Mouse (Mus musculus) embryonic facial prominence, embryonic 11.5 days (tissue): ENCODE results near the gene Cdk5r2. TPM values are rescaled to one million over a fixed set of nuclear protein-coding genes. Genes with fewer than 3 reads are reported as not detected.

Experiments used
- ATAC-seq: fragments of 200-750 bp; cut with Nextera tagmentation; replicated peaks from 2 replicates; pipeline ENCODE4 v1.8.0; 2017; ENCODE audit warnings: low read depth; ENCODE audit not compliant: insufficient number of reproducible peaks, low FRiP score, low TSS enrichment
- DNase-seq: peaks from one replicate; pipeline ENCODE4 v3.0.0-alpha.2; 2015; ENCODE audit warnings: low spot score
- H3K27ac ChIP-seq: fragments of 300-500 bp; sonication (generic); replicated peaks from 2 replicates; pipeline ENCODE4 v1.5.1; 2014; ENCODE audit warnings: mild to moderate bottlenecking, low read depth, low read length, control low read depth
- H3K27me3 ChIP-seq: fragments of 300-500 bp; sonication (generic); 2 replicates; pipeline ENCODE4 v1.6.1; 2014; ENCODE audit warnings: mild to moderate bottlenecking, low read length, moderate library complexity, mixed read lengths; ENCODE audit not compliant: control insufficient read depth, insufficient read depth
- H3K36me3 ChIP-seq: fragments of 300-500 bp; sonication (generic); replicated peaks from 2 replicates; pipeline ENCODE4 v1.6.1; 2014; ENCODE audit warnings: low read depth, mild to moderate bottlenecking, low read length, moderate library complexity, mixed read lengths; ENCODE audit not compliant: control insufficient read depth, insufficient read depth
- H3K4me1 ChIP-seq: fragments of 300-500 bp; sonication (generic); 2 replicates; pipeline ENCODE4 v1.6.1; 2014; ENCODE audit warnings: low read length, mixed read lengths; ENCODE audit not compliant: control insufficient read depth, insufficient read depth
- H3K4me2 ChIP-seq: fragments of 300-500 bp; sonication (generic); 2 replicates; pipeline ENCODE4 v1.6.1; 2014; ENCODE audit warnings: low read depth, mild to moderate bottlenecking, control low read depth, low read length, moderate library complexity
- H3K4me3 ChIP-seq: fragments of 300-500 bp; sonication (generic); 2 replicates; pipeline ENCODE4 v1.5.1; 2014; ENCODE audit warnings: low read depth, low read length, control low read depth
- H3K9ac ChIP-seq: fragments of 300-500 bp; sonication (generic); replicated peaks from 2 replicates; pipeline ENCODE4 v1.6.1; 2014; ENCODE audit warnings: mild to moderate bottlenecking, control low read depth, low read length
- H3K9me3 ChIP-seq: fragments of 300-500 bp; sonication (generic); replicated peaks from 2 replicates; pipeline ENCODE4 v1.6.1; 2016; ENCODE audit warnings: mild to moderate bottlenecking, low read length, inconsistent platforms, mixed read lengths; ENCODE audit not compliant: control insufficient read depth
- WGBS: fragments of 180-500 bp; shearing (Covaris S2); extraction: QIAGEN DNeasy Blood & Tissue Kit; methylation state at CpG from one replicate; pipeline ENCODE4 v1.1.7; 2014; 5-methylcytosine and 5-hydroxymethylcytosine counted together
- polyA plus RNA-seq: library from polyadenylated mRNA; unstranded; fragments of >200 nt; fragmentation: Nextera tagmentation; extraction: Ambion mirVana; gene quantifications from 2 replicates; pipeline ENCODE4 v1.2.1, GENCODE M21; 2014

Gene Cdk5r2
- polyA plus RNA-seq, 1 experiment from 2014 or later = 1.1 TPM

GRCm38 (mm10) chr1:74833255-74833654, 21.5 kb upstream of the Cdk5r2 start:
- 85% methylated on average over 3 of the region's 3 CpGs for WGBS

GRCm38 (mm10) chr1:74843090-74843489, 11.6 kb upstream of the Cdk5r2 start:
- Histone ChIP-seq H3K36me3 (no peaks in the 10 kb centered on the region), H3K4me1 (no peaks in the 10 kb centered on the region), H3K9ac (no peak overlapping the region), H3K4me2 (no peak overlapping the region), H3K27ac (no peak overlapping the region), H3K4me3 (no peak overlapping the region), H3K27me3 (no peaks in the 10 kb centered on the region), H3K9me3 (no peaks in the 10 kb centered on the region)
- ATAC-seq (no peak), DNase-seq (no peak)
- WGBS = 91% methylated on average over 5 of the region's 5 CpGs

More at GRCm38 (mm10) chr1:74833255-74833654, 21.5 kb upstream of the Cdk5r2 start:
- H3K27me3 ChIP-seq = no peaks in the 10 kb centered on the region
- ATAC-seq (no peak), DNase-seq (no peak)
- H3K36me3 ChIP-seq = no peaks in the 10 kb centered on the region
- no peak overlapping the region for H3K9ac ChIP-seq
- H3K4me3 ChIP-seq = no peak overlapping the region
- H3K4me1 ChIP-seq = no peaks in the 10 kb centered on the region
- H3K4me2 ChIP-seq = no peak overlapping the region
- no peak overlapping the region for H3K27ac ChIP-seq
- no peaks in the 10 kb centered on the region for H3K9me3 ChIP-seq

GRCm38 (mm10) chr1:74846341-74846740, 8.4 kb upstream of the Cdk5r2 start:
- Histone ChIP-seq H3K36me3 (no peaks in the 10 kb centered on the region), H3K4me1 (no peaks in the 10 kb centered on the region), H3K27me3 (peaks cover 15% of the 10 kb centered on the region), H3K4me2 (no peak overlapping the region), H3K27ac (no peak overlapping the region), H3K9me3 (no peaks in the 10 kb centered on the region), H3K9ac (no peak overlapping the region), H3K4me3 (no peak overlapping the region)
- WGBS = 32% methylated on average over 9 of the region's 9 CpGs
- ATAC-seq (no peak), DNase-seq (no peak)

- ATAC-seq (no peak), DNase-seq (no peak)
- 63% methylated on average over 5 of the region's 5 CpGs for WGBS
- no peak overlapping the region for H3K4me3 ChIP-seq
- no peak overlapping the region for H3K9ac ChIP-seq
- no peaks in the 10 kb centered on the region for H3K36me3 ChIP-seq
- H3K4me2 ChIP-seq = no peak overlapping the region
- H3K4me1 ChIP-seq = no peaks in the 10 kb centered on the region
- H3K27ac ChIP-seq = no peak overlapping the region
- peaks cover 23% of the 10 kb centered on the region for H3K27me3 ChIP-seq
- no peaks in the 10 kb centered on the region for H3K9me3 ChIP-seq
These were observed 5.8 kb upstream of the Cdk5r2 start for GRCm38 (mm10) chr1:74848946-74849345.

- peaks cover 28% of the 10 kb centered on the region for H3K27me3 ChIP-seq
- H3K4me2 ChIP-seq = no peak overlapping the region
- H3K27ac ChIP-seq = no peak overlapping the region
- no peak overlapping the region for H3K4me3 ChIP-seq
- DNase-seq = no peak
- H3K4me1 ChIP-seq = no peaks in the 10 kb centered on the region
- ATAC-seq = no peak
- H3K36me3 ChIP-seq = no peaks in the 10 kb centered on the region
- no peaks in the 10 kb centered on the region for H3K9me3 ChIP-seq
- H3K9ac ChIP-seq = no peak overlapping the region
- 19% methylated on average over 6 of the region's 6 CpGs for WGBS
These were observed 4.5 kb upstream of the Cdk5r2 start for GRCm38 (mm10) chr1:74850251-74850650.

GRCm38 (mm10) chr1:74851001-74851775, 3.5 kb upstream of the Cdk5r2 start:
- no peak overlapping the region for H3K27ac ChIP-seq

GRCm38 (mm10) chr1:74855156-74855555, 422 bp downstream of the Cdk5r2 start:
- H3K4me1 ChIP-seq = peaks cover 2% of the 10 kb centered on the region; the same call in 1 of the 2 replicates

More at GRCm38 (mm10) chr1:74851001-74851775, 3.5 kb upstream of the Cdk5r2 start:
- DNase-seq = no peak
- ATAC-seq = no peak
- H3K27me3 ChIP-seq = peaks cover 37% of the 10 kb centered on the region
- H3K4me3 ChIP-seq = no peak overlapping the region
- H3K36me3 ChIP-seq = no peaks in the 10 kb centered on the region
- no peak overlapping the region for H3K4me2 ChIP-seq
- H3K4me1 ChIP-seq = no peaks in the 10 kb centered on the region
- no peak overlapping the region for H3K9ac ChIP-seq
- H3K9me3 ChIP-seq = no peaks in the 10 kb centered on the region
- WGBS = 14% methylated on average over 6 of the region's 6 CpGs

GRCm38 (mm10) chr1:74855651-74856438, 1.1 kb downstream of the Cdk5r2 start:
- H3K4me2 ChIP-seq = peak overlapping the region; percentile 99
- peaks cover 2% of the 10 kb centered on the region; the same call in 1 of the 2 replicates for H3K4me1 ChIP-seq
- WGBS = under 1% methylated on average over 73 of the region's 74 CpGs
- H3K9me3 ChIP-seq = no peaks in the 10 kb centered on the region
- DNase-seq (peak; percentile 32), ATAC-seq (no peak)
- no peaks in the 10 kb centered on the region for H3K36me3 ChIP-seq
- no peak overlapping the region for H3K27ac ChIP-seq
- peak overlapping the region; percentile 65 for H3K4me3 ChIP-seq
- peaks cover 54% of the 10 kb centered on the region for H3K27me3 ChIP-seq
- H3K9ac ChIP-seq = peak overlapping the region; percentile 62

More at GRCm38 (mm10) chr1:74855156-74855555, 422 bp downstream of the Cdk5r2 start:
- Histone ChIP-seq H3K4me2 (peak overlapping the region; percentile 99), H3K27me3 (peaks cover 60% of the 10 kb centered on the region), H3K36me3 (no peaks in the 10 kb centered on the region), H3K9ac (peak overlapping the region; percentile 62), H3K4me3 (peak overlapping the region; percentile 65), H3K27ac (no peak overlapping the region), H3K9me3 (no peaks in the 10 kb centered on the region)
- DNase-seq (peak; percentile 30), ATAC-seq (0 out of 2 replicates have a peak, but pooled peaks have one; percentile 1)
- WGBS = under 1% methylated on average over 47 of the region's 48 CpGs
